Mouse (Mus musculus): ENCODE results near the gene Lrrc30. TPM values are rescaled to one million over a fixed set of nuclear protein-coding genes. Genes with fewer than 3 reads are reported as not detected.

Gene Lrrc30
- not detected for polyA plus RNA-seq (2012; fragmentation: generic; extraction: Trizol)

DNA sequence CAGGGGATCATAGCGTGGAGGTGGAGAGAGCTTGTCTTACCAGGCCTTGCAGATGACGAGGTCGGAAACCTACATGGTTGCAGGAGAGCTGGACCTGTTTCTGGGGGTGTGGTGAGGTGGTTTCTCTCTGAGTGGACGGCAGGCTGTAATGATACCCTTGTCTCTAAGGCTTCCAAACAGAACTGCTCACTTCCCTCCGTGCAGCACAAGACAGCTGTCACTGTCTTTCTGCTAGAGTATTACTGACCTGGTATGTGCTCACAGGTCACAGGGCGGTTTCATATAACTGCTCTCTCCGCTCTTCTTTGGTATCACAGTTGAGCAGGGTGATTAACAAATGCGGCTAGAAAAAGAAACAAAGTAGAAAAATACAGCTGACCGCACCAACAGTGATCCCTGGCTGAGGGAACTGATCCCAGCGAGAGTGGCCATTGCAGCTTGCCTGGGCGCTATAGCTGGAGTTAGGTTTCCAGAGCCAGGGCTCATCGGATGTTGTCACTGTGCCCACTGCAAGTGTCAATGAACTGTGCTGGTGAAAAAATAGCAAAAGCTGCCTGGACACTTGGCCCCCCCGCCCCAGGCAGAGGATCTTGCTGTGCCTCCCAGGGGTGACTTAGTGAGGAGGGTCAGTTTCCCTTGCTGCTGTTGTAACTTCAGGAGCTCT, at the start of gene Lrrc30:
Lrrc30 (minus strand) TSS at position 48 of the 664 bp plus-strand sequence.

Other genes starting within 250 kb of the Lrrc30 start
- not detected for gene Lama1, start 64.5 kb upstream of the Lrrc30 start, polyA plus RNA-seq (2012; fragmentation: generic; extraction: Trizol)

Measured in C3H10T1/2 (cell line).